Mouse (Mus musculus): ENCODE results near the gene Celf5.

DNA sequence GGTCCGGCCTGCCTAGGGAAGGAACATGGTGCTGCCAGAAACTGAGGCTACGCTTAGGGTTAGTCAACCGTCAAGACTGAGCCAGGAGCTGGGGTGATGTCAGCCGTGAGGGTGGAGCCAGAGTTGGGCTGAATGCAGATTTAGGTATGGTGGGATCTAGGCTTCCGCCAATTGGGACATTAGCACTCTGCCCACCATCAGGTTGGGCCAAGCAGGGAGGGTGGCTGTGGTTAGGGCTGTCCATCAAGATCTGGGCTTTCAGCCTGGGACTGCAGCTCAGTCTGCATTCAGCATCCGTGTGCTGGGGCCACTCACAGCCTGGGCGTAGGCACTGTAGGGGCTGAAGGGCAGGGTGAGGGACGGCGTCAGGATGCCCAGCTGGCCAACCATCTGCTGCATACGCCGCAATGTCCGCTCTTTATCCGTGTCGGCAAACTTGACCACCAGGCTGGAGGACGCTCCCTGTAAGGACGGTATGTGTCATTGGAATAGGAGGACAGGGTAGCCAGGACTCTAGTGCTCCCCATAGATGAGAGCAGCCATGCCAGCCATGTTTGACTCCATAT lies 14.8 kb downstream of the Celf5 start:
- TF ChIP-seq CTCF (IDR thresholded peaks at IDR 0.05; ENCODE audit: low read depth) (no peak), EP300 (IDR thresholded peaks at IDR 0.05; ENCODE audit: low read depth) (no peak)
